Mouse (Mus musculus) left cerebral cortex, adult 8-10 months (tissue): ENCODE results near the gene March4. TPM values are rescaled to one million over a fixed set of nuclear protein-coding genes. Genes with fewer than 3 reads are reported as not detected.

Experiments used
- DNase-seq, 2 experiments: peaks; one replicate each; pipeline ENCODE4 v3.0.0; 2022; ENCODE audit warnings: low spot score in 2 of 2
- total RNA-seq, 4 experiments: library from RNA; stranded (reverse); gene quantifications; 2 replicates each; pipeline ENCODE4 v1.2.4; 2022

Gene March4
- total RNA-seq, 4 experiments from 2014 or later: 15.0 to 17.9 (median 16.3) TPM

DNA sequence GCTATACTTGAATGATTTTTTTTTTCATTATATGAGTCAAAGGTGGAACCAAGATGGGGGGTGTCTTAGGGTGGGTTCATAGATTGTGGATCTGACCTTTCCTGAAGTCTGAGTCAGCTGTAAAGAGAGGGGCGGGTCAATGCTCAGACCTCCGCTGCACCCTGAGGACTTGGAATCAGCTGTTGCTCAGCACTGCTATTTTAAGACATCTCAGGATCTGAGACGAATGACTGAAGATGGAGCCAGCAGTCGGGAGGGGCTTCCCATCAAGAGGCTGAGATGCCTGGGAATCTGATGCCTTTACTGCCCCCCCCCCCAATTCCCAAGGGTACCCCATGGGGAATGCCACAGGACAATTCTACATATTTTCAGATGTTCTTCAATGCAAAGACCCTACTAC lies 85.9 kb downstream of the March4 start:
- no peak for DNase-seq

DNA sequence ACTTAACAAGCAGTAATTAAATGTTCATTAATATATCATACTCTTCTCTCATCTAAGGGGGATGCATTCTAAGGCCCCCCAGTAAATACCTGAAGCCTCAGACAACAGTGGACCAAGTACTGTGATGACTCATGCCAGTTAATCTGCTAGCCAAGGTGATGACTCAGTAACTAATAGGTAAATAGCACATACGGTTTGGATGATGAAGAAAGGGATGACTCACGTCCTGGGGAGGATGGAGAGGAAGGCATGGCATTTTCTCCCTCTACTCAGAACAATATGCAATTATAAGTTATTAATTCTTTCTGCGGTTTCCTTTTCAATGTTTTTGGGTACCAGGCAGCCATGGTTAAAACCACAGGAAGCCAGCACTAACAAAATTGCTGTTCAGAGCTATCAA lies 87.0 kb downstream of the March4 start:
- DNase-seq: no peak

DNA sequence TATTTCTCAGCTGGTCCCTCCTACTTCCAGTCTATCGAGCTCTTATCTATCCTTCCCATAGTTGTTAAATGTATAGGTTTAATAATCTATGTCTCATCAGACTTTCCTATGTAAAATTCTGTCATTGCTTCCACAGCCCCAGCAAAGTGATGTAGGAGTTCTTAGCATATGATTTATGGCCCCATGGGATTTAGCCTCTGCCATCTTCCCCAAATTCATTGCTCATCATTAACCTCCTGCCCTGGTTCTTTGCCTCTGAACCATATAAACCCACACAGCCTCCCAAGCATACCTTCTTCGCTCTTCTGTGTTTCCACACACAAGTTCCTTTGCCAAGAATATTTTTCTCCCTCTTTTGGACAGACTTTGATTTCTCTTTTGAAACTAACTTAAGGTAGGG lies 94.0 kb downstream of the March4 start:
- no peak for DNase-seq

DNA sequence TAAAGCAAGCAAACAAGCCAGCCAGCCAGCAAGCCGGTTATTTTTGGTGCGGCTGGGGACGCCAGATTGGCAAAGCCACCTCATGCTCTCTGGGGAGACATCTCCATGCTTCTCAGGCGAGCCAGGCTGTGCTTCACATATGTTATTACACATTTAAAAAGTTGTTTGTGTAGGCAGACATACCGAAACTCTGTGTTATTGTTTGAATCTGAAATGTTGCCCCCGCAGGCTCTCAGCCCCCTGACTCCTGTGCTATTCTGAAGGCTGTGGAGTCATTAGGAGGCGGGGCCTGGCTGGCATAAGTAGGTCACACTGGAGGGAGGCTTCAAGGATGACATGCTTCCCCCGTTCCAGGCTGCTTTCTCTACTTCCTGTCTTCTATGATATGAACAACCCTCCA lies 97.6 kb downstream of the March4 start:
- peak; percentile 20 to 61 for DNase-seq

DNA sequence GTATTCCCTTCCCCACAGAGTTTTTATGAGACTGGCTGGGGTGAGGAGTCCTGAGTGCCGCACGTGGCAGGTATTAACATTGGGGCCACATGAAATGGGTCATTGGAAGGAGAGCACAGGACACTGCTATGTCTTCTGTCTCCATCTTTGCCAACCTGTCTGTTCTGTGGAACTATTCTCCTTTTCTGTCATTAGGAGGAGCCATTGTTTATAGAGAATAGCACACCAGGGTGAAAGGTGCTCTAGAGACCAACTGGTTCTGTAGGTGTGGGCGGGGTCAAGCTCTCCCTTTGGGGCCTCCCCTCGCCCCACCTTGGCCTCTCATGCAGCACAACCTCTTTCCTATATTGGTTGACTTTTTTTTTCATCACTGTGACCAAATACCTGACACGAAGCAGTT lies 99.8 kb downstream of the March4 start:
- DNase-seq: no peak

DNA sequence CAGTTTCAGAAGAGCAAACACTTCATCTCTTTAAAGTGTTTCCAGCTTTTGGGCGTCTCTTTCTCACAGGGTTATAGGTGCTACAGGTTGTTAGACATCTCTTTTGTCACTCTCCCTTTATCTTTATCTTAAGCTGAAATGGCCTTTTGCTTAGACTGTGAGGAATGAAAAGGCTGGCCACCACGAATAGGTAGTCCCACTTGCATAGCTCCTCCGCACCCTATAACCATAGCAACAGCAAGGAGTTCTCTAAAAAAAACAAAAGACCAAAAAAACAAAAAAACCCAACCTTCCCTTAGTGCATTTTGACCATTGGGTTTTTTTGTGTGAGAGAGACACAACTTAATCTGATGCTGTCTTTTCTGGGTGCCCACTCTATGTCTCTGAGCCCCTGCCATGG lies 102.2 kb downstream of the March4 start:
- DNase-seq: no peak

DNA sequence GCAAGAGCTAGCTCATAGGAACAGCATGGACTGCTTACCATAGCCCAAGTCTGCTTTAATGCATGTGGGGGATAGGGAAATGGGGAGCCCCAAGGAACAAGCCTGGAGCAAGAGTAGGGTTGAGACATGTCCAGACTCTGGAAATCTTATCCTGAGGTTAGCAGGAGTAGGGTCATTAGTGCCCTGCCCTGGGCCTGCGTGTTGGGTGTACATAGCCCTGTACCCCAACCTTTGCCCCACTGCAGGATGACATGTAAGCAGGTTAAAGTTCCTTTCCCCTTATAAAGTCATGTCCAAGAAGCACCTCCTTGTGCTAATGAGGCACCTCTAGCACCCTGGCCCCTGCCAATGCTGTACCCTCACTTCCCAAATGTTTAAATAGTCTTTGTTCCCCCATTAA lies 104.2 kb downstream of the March4 start:
- DNase-seq: no peak

DNA sequence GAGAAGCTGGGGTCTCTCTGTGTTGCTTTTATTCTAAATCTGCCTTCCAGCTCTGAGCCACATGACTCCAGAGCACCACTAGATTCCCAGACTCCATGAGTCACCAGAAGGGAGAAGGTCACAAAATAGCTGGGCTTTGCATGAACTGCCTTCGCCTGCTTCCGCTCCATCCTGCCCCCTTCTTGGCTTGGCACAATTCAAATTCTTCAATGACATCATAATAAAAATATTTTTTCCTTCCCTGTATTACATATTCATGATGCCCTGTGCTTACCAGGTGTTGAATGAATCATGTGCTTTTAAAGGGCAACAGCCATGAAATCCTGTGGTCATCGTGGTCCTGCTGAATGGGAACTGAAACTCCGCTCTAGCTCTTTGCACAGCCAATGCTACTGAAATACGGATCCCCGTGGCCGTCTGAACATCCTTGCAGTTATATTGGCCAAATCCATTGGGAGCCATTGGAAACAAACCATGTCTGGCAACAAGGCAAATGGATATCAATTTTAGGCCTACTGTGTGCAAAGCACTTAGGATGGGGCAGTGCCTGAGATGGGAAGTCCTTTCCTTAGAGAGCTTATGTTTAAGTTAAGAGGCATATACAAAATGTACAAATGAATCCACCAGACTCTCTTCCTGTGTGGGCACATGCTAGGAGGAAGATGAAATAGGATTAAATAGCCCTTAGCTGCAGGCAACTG lies 107.5 kb downstream of the March4 start:
- no peak for DNase-seq

DNA sequence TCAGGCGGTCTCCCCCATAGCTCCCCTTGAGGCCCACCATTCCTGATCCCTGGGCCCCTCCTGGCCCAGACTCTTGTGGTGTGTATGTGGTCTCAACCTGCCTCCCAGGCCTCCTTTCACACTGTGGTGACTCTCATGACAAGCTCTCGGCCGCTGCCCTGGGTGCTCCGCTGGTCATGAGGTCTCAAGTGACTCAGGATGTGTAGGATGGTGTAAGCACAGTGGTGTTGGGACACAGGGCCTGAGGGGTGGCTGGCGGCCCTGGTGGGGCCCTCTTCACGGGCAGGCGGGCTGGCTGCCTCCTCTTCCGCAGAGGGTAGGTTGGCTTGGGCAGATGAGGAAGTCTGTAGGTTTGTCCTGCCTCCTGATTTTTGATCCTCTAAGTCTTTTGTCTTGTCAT lies 108.2 kb downstream of the March4 start:
- DNase-seq: no peak

DNA sequence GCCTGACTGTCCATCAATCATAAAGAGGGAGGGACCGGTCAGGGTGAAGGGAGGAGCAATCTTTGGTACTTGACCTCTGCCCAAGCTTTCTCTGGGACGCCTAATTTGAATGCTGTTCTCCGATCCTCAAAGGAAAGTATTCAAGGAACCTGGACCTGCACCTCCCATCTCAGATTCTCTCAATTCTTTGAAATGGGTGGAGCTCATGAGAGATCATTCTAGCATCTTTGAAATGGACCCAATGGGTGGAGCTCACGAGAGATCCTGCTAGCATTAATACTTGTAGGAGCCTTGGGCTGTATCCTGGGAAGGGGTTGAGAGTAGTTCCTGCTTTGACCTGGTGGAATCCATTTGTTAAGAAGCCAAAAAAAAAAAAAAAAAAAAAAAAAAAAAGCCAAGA lies 110.3 kb downstream of the March4 start:
- no peak for DNase-seq

DNA sequence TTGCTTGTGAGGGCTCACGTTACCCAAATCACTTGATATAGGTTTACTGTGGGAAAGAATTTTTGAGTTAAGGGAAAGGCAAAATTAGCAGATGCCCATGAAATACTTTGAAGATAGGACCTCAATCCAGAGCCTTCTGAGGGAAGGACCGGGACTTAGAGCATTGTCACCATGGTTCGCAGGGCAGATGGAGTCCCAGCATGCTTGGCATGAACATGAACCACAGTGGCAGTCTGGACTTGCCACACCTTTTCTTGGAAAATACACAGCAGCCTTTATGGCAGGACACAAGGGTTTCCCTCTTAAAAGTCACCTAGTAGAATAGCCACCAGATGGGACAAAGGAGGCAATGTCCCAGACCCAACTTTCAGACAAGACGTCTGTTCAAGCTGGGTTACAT lies 114.6 kb downstream of the March4 start:
- no peak for DNase-seq

DNA sequence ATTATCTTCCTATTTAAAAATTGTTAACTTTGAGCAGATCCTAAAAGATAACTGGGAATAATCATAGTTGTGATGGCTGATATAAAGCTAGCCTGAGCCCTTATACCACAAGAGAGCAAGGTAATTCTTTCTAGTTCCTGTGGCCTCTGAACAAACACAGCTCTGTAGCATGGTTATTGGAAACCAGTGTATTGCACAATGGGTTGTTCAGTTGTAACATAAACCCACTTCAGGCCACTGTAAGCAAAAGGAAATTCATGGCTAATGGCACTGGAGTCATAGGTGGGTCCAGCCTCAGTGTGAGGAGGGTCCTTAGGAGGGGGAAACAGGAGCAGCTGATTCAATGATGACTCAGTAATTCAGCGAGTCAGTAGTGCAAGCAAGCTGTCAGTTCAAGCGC lies 116.5 kb downstream of the March4 start:
- DNase-seq: no peak

DNA sequence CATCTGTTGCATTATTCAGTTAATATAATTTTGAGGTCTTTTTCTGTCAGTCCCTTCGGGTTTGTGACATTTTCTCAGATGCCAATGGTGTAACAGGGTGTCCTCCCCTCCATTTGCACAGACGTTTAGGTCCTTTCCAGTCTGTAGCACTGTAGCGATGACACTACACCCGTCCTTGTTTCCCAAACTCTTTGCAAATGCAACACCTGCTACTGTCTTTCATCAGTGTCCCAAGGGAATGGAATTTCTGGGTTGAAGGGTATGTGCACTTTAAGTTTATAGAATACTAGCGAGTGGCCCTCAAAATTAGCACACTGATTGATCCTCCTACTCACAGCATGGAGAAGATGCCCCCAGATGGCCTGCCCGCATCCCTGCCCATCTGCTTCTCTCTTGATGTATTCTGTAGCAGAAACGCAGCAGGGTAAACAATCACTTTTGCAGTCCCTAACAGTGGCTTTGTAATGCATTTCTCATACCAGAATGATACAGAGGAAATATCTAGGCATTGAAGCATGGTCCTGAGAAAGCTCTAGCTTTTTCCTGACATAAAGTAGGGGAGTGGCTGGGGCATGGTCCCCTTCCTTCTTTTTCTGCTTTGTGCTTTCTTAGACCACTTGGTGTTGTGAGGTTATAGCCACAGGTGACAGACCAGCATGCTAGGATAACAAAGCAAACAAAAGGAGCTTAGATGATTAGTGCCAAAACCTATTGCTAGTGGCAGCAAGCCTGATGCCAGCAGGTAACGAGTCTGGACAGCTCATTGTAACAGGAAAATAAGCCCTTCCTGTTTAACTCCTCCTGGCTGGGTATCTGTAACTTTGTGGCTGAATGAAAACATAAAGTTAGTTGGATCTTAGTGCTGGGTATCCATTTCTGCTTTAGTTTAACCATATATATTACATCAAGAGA lies 117.7 kb downstream of the March4 start:
- DNase-seq: no peak

DNA sequence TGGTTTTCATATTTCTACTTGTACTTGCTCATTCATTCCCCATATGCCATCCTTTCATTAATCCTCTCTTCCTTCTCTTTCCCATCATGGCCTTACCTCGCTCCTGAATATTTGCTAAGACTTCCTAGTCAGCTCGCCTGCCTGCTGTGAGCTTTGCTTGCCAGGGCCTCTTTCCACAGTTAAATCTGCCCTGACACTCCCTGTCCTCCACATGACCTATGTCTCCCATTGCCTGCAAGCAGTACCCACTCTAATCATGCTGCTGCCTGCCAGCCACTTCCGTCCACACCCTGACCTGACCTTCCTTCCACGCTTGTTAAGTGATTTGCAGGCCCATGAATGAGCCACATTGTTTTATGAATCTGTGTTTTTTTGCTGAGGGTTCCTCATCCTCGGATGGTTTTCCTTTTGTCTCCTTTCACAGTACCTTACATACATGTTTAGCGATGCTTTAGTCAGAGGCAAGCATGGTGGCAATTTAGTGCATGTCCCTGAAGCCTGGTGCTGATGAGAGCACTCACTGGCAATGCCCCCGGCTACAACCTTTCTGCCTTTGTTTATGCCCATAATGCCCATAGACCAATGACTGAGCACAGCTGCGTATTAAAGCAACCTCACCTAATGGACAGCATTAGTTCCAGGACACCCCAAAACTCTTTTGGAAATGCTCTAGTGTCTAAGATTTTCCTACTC lies 122.0 kb downstream of the March4 start:
- DNase-seq: no peak

DNA sequence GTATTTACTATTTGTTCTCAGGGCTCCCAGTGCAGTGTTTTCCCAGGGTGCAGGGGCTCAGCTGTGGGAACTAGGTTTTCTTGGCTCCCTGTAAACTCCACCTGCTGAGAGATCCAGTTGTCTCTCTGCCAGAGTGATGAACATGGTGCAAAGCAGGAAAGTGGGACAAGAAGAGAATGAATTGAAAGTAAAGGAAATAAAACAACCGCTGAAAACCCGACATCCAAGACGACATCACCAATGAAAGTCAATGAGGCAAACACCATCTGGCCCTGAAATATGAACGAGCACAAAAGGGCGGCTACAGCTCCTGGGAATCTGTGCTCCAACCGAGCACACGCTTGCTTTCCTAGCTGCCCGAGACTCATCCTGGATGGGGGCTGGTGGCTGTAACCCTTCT lies 122.6 kb downstream of the March4 start:
- DNase-seq: no peak

DNA sequence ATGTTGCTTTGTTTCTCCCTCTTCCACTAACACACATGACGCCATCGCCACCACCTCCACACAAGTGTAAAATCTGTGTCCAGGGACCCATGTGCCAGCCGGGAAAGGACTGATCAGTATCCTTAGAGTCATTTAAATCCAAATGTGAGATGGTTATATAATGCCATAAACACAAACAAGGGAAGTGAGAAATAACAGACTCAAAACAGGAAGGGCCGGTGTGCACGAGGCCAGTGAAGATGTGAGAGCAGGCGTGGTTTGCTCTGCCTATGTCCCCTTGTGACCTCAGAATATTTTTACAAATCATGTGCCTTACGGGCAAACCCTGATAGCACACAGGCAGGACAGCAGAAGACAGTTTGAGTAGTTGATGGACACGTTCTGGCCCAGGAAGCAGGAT lies 123.5 kb downstream of the March4 start:
- no peak for DNase-seq

DNA sequence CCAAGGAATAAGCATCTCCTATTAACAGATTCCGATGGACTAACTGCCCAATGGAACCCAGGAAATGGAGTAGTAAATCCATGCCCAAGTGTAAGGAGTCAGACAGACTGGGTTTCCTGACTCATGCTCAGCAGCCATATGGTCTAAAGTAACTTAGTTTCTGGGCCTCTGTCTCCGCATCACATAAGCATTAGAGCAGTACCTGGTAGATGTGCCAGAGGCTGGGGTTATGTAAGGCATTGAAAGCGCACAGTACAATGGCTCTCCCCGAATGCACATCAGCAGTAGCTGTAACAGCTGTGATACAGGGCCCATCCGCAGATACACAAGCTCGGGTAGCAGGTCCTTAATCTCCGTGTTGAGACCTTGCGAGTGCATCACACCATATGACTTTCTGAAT lies 125.6 kb downstream of the March4 start:
- DNase-seq: peak in 1 of 2 experiments; percentile 16

DNA sequence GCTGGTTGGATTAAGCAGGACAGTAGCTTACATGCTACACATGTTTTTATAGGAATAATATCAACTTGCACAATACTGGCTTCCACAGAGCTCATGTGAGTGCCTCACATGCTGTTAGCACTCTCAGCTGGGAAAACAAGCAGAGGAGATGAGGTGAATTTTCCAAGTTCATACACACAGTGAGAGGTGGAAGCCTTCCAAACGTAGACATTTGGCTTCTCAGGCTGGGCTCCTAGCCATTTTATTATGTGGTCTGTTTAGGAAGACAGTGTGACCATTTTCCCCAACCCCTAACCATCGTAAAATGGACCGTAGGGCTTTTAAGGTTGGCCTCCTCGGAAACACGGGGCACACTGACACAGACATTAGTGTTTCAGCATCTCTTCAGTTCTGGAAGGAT lies 126.8 kb downstream of the March4 start:
- no peak for DNase-seq

DNA sequence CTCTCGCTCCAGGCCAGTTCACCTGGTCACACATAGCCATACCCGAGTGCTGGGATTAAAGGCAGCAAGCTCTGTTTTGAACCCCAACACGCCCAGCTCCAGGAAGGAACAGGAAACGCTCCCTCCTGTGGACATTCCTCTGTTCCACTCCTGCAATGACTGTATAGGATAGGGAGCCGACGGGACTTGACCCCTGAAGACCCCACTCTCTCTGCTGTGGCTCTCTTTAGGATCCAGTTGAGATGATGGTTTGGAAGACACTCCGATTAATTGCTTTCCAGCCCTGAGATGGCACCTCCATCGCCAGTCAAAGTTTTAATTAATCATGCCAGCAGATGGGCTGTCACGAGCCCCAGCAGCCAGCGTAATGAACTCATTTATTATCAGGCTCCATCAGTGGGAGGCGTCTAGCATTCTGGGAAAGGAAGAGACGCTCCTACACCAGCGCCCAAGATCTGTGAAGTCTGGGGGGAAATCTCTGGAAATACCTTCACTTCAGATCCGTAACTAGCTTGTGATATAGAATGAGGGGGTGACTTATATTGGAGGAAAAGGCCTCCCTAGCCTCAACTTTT lies 130.1 kb downstream of the March4 start:
- no peak for DNase-seq

DNA sequence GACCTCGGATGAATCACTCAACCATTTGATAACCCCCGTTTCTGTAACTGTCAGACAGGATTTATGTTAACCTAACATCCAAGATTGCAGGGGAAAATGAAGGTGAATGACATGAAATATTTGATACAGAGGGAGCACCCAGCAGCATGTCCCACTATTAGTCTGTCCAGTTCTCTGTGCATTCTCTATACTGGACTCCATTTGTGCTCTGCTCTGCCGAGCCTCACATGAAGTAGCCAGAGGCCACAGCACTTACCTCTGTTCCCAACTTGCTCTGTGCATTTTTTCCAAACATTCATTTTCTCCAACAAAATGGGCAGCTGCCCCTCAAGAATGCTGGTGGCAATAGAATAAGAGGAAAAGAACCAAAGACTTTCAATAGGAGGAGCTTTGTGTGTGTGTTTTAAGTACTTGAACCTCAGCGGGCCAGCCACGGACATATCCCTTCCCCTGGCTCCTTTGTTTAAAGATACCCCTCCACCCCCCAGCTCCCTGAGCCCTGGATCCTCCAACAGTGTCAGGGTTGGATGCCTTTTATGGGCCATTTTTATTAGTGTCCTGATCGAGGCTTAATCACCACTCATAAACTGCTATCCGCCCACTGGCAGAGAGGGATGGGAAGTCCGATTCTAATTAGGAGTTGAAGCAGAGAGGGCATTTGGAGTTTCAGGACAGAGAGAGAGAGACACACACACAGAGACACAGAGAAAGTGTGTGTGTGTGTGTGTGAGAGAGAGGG lies 135.2 kb downstream of the March4 start:
- no peak for DNase-seq

DNA sequence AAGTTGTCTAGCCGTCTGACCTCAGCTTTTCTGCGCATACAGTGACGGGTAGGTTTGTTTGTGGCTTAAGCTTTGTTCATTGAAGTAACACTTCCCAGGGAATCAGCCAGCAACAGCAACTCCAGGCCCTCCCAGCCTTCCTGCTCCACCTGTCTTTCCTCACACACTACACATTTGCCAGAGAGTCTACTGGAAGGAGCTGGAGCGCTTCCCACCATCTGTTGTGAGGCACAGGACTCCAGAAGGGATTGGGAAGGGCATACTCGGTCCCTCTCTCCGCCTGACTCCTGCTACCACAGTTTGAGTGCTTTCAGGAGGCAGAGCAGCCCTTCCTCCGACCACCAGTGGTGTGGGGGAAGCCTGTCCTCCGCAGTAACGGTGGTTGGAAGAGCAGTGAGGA lies 136.1 kb downstream of the March4 start:
- peak in 1 of 2 experiments; percentile 43 for DNase-seq
